Mouse (Mus musculus): ENCODE measurements around the gene Lipc.

DNA sequence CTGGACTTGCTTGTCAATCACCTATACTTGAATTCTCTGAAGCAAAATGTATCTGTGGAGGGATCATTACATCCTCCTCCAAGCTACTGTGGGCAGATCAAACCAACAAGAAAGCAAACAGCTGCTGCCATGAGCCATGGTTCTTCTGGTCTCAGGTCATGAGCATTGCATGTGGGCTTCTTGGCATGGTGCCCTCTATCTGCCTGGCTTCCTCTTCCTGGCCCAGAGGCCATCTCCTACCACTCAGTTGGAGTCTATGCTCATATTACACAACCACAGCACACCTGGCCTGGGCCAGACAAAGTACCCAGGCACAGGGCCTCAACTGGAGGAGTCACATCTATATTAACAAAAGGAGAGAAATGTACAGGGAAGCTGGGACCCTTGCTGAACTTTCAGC, 73.2 kb downstream of the Lipc start:
- TF ChIP-seq CTCF (IDR thresholded peaks at IDR 0.05; ENCODE audit: borderline replicate concordance, insufficient read depth, low read depth, low read length) (no peak), POLR2A (IDR thresholded peaks at IDR 0.05; ENCODE audit: borderline replicate concordance, insufficient read depth, low read length) (no peak)

Measured in cerebellum, adult 2 months (tissue).